Mouse (Mus musculus) lung, adult 2 months (tissue): ENCODE results near the gene Gatad2a.

Source experiments
- CTCF ChIP-seq: fragments of 200-500 bp; IDR thresholded peaks from 2 replicates; pipeline ENCODE4 v1.5.1; 2011; ENCODE audit warnings: mild to moderate bottlenecking, low read length, control low read depth; ENCODE audit not compliant: insufficient read depth
- POLR2A ChIP-seq: fragments of 200-500 bp; IDR thresholded peaks from 2 replicates; pipeline ENCODE4 v1.6.1; 2011; ENCODE audit warnings: low read depth, mild to moderate bottlenecking, control low read depth, low read length, borderline replicate concordance; ENCODE audit errors: extremely low read depth

GRCm38 (mm10) chr8:69957879-69958278 is 38.3 kb downstream of the Gatad2a start:
- TF ChIP-seq POLR2A, result no peak
- TF ChIP-seq CTCF, result no peak
